Mouse (Mus musculus): ENCODE data around the gene G530012D18Rik. TPM values are rescaled to one million over a fixed set of nuclear protein-coding genes. Genes with fewer than 3 reads are reported as not detected.
"Not testable (repeated sequence)": the region's sequence is repeated elsewhere in the genome, so short reads cannot be mapped to it uniquely, and the experiment has no call there.

G530012D18Rik gene
- 0.30 TPM in 1 of 2 replicates, not detected in the other for polyA plus RNA-seq (2015; fragmentation: Nextera tagmentation; extraction: Ambion mirVana)

DNA sequence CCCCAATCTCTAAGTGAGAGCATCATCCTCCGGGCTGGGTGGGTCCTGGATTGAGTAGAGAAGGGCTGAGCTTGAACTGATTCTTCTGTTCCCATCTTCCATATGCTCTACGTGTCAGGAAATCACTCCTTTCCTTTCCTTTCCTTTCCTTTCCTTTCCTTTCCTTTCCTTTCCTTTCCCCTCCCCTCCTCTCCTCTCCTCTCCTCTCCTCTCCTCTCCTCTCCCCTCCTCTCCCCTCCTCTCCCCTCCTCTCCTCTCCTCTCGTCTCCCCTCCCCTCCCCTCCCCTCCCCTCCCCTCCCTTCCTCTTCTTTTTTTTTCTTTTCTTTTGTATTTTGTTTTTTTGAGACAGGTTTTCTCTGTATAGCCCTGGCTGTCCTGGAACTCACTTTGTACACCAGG, at the start of gene G530012D18Rik:
G530012D18Rik (plus strand) TSS at position 301 of the 400 bp plus-strand sequence.
- not testable (repeated sequence) for DNase-seq (ENCODE audit: low spot score); H3K36me3 ChIP-seq (ENCODE audit: control insufficient read depth, insufficient read depth, low read length); H3K27me3 ChIP-seq (ENCODE audit: control insufficient read depth, insufficient read depth, low read length); H3K4me1 ChIP-seq (replicated peaks; ENCODE audit: control insufficient read depth, insufficient read depth); H3K4me2 ChIP-seq (replicated peaks; ENCODE audit: low read depth); ATAC-seq (ENCODE audit: low FRiP score, low TSS enrichment); H3K27ac ChIP-seq (replicated peaks); H3K4me3 ChIP-seq (ENCODE audit: low read depth, low read length); H3K9me3 ChIP-seq (ENCODE audit: control insufficient read depth, low read length); H3K9ac ChIP-seq (ENCODE audit: low read length)
- 70% methylated on average over 1 of the region's 3 CpGs for WGBS

DNA sequence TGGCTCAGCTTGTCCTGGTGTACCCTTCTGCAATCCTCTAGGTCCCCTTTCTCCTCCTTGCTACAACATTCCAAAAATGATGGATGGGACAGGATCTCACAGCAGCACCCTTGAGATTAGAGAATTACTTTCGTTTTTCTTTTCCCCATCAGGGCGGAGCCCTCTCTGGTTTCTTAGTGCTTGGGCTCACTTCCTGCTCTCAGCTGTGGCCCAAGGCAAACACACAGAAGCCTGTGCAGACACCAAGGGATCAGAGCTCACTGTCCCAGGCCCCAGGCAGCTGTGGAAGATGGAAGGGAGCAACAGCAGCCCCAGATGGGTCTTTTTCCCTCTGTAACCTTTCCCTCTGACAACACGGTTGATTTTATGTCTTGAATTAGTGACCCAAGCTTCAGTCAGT, 49.1 kb upstream of the G530012D18Rik start:
- 57% methylated on average over 2 of the region's 3 CpGs for WGBS
- H3K27me3 ChIP-seq (ENCODE audit: control insufficient read depth, insufficient read depth, low read length); H3K9ac ChIP-seq (ENCODE audit: low read length); H3K4me2 ChIP-seq (replicated peaks; ENCODE audit: low read depth); H3K4me1 ChIP-seq (replicated peaks; ENCODE audit: control insufficient read depth, insufficient read depth); H3K4me3 ChIP-seq (ENCODE audit: low read depth, low read length); H3K27ac ChIP-seq (replicated peaks); H3K36me3 ChIP-seq (ENCODE audit: control insufficient read depth, insufficient read depth, low read length); ATAC-seq (ENCODE audit: low FRiP score, low TSS enrichment); H3K9me3 ChIP-seq (ENCODE audit: control insufficient read depth, low read length); DNase-seq (ENCODE audit: low spot score): not testable (repeated sequence)

DNA sequence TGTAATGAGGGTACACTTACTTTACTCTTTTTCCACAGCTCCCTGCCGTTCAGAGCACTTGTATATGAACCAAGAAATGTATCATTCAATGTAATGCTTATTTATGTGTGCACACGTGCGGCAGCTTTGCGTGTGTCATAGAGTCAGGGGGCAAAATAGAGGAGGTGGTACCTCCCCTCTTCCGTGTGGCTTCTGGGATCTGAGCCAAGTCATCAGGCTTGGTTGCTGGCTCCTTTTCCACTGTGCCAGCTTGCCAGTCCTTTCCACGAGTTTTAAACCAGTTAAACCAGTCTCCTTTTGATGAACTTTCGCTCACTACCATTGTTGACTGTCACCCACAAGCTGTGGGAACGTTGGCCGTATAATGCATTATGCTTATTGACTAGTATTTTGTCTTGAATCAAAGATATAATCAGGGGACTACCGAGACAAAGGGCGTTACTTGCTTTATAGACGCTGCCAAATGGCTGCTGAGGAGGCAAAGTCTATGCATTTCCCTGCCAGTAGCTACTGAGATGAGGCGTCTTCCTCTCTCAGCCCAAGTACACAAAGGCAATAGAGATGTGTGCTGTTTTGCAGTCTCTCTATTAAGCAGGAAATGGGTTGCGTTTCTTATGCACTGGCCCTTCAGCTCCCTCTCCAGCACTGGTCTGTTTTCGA, 46.9 kb upstream of the G530012D18Rik start:
- not testable (repeated sequence) for H3K27ac ChIP-seq (replicated peaks); H3K9ac ChIP-seq (ENCODE audit: low read length); H3K9me3 ChIP-seq (ENCODE audit: control insufficient read depth, low read length); H3K36me3 ChIP-seq (ENCODE audit: control insufficient read depth, insufficient read depth, low read length); ATAC-seq (ENCODE audit: low FRiP score, low TSS enrichment); H3K4me2 ChIP-seq (replicated peaks; ENCODE audit: low read depth); H3K27me3 ChIP-seq (ENCODE audit: control insufficient read depth, insufficient read depth, low read length); H3K4me3 ChIP-seq (ENCODE audit: low read depth, low read length); DNase-seq (ENCODE audit: low spot score); H3K4me1 ChIP-seq (replicated peaks; ENCODE audit: control insufficient read depth, insufficient read depth)
- WGBS, result 69% methylated on average over 13 of the region's 15 CpGs

DNA sequence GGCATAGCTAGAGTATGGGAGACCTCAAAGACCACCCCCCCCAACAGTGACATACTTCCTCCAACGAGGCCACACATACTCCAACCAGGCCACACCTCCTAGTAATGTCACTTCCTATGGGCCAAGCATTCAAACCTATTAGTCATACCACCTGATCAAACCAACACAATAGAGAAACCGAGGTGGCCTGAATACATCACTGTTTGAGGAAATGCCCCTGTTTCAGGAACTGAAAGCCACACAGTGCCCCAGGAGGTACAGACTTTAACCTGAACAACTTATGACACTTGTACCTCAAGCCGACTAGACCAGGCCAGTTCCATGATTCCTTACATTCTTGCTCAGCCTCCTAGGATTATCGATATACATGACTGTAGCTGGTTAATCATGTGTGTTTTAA, 31.7 kb upstream of the G530012D18Rik start:
- not testable (repeated sequence) for H3K9ac ChIP-seq (ENCODE audit: low read length); H3K4me3 ChIP-seq (ENCODE audit: low read depth, low read length); H3K27me3 ChIP-seq (ENCODE audit: control insufficient read depth, insufficient read depth, low read length); DNase-seq (ENCODE audit: low spot score); H3K4me2 ChIP-seq (replicated peaks; ENCODE audit: low read depth); H3K9me3 ChIP-seq (ENCODE audit: control insufficient read depth, low read length); H3K4me1 ChIP-seq (replicated peaks; ENCODE audit: control insufficient read depth, insufficient read depth); H3K36me3 ChIP-seq (ENCODE audit: control insufficient read depth, insufficient read depth, low read length); H3K27ac ChIP-seq (replicated peaks); ATAC-seq (ENCODE audit: low FRiP score, low TSS enrichment)
- 82% methylated on average over 3 of the region's 4 CpGs for WGBS

DNA sequence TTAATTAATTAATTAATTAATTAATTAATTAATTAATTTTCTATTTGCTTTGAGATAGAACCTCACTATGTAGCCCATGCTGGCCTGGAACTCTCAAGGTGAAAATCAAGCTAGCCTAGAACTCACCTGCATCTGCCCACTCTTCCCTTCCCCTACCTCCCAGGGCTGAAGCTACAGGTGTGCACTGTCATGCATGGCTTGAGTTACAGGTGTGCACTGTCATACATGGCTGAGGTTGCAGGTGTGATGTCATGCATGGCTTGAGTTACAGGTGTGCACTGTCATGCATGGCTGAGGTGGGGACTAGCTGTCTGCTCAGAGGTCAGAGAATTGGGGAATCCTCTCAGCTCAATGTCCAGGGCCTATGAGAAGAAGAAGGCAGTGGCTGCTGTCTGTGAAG, 29.0 kb upstream of the G530012D18Rik start:
- not testable (repeated sequence) for DNase-seq (ENCODE audit: low spot score); H3K27me3 ChIP-seq (ENCODE audit: control insufficient read depth, insufficient read depth, low read length); H3K27ac ChIP-seq (replicated peaks); H3K4me1 ChIP-seq (replicated peaks; ENCODE audit: control insufficient read depth, insufficient read depth); H3K4me2 ChIP-seq (replicated peaks; ENCODE audit: low read depth); H3K9ac ChIP-seq (ENCODE audit: low read length); H3K36me3 ChIP-seq (ENCODE audit: control insufficient read depth, insufficient read depth, low read length); H3K9me3 ChIP-seq (ENCODE audit: control insufficient read depth, low read length); H3K4me3 ChIP-seq (ENCODE audit: low read depth, low read length); ATAC-seq (ENCODE audit: low FRiP score, low TSS enrichment)

DNA sequence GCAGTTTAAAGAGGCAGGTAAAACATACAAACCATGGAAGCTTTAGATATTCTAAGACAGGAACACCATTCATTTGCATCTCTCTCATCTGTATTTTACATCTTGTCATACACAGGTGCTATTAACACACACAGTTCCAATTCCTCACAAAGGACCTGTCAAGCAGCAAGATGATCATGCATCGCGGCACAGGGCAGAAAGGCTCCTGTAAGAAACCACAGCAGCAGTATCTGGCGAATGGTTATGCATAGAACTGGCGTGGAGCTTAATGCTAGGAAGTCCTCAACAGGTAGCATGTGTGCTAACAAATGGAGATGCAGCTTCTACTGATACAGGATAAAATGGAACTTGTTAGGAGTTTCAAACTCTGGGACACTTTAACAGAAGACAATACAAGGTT, 20.2 kb upstream of the G530012D18Rik start:
- not testable (repeated sequence) for H3K9ac ChIP-seq (ENCODE audit: low read length)
- WGBS, result 82% methylated on average over 4 of the region's 4 CpGs

DNA sequence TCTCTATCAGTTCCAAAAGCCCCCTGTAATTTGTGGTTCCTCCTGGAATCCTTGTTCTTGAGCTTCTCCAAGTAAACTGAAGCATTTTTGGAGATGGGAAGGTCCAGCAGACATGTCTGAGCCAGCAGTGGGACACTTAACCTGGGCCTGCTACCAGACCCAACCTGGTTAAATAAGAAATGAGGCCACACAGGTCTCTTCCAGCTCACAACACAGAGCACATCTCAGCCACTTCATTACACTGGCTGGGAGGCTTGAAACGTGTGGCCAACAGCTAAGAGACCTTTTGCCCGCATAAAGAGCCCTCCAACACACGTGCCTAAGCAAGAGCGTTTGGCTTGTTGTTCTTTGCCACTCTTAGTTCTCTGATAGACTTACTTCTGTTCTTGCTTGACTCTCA, 1.9 kb upstream of the G530012D18Rik start:
- not testable (repeated sequence) for H3K4me3 ChIP-seq (ENCODE audit: low read depth, low read length); H3K4me1 ChIP-seq (replicated peaks; ENCODE audit: control insufficient read depth, insufficient read depth); H3K4me2 ChIP-seq (replicated peaks; ENCODE audit: low read depth); H3K27ac ChIP-seq (replicated peaks); H3K36me3 ChIP-seq (ENCODE audit: control insufficient read depth, insufficient read depth, low read length); DNase-seq (ENCODE audit: low spot score); H3K27me3 ChIP-seq (ENCODE audit: control insufficient read depth, insufficient read depth, low read length); ATAC-seq (ENCODE audit: low FRiP score, low TSS enrichment); H3K9me3 ChIP-seq (ENCODE audit: control insufficient read depth, low read length); H3K9ac ChIP-seq (ENCODE audit: low read length)
- 68% methylated on average over 4 of the region's 4 CpGs for WGBS

More for the DNA sequence above, 20.2 kb upstream of the G530012D18Rik start:
- not testable (repeated sequence) for H3K9me3 ChIP-seq (ENCODE audit: control insufficient read depth, low read length); H3K4me2 ChIP-seq (replicated peaks; ENCODE audit: low read depth); H3K36me3 ChIP-seq (ENCODE audit: control insufficient read depth, insufficient read depth, low read length); DNase-seq (ENCODE audit: low spot score); H3K4me3 ChIP-seq (ENCODE audit: low read depth, low read length); ATAC-seq (ENCODE audit: low FRiP score, low TSS enrichment); H3K27me3 ChIP-seq (ENCODE audit: control insufficient read depth, insufficient read depth, low read length); H3K4me1 ChIP-seq (replicated peaks; ENCODE audit: control insufficient read depth, insufficient read depth); H3K27ac ChIP-seq (replicated peaks)

DNA sequence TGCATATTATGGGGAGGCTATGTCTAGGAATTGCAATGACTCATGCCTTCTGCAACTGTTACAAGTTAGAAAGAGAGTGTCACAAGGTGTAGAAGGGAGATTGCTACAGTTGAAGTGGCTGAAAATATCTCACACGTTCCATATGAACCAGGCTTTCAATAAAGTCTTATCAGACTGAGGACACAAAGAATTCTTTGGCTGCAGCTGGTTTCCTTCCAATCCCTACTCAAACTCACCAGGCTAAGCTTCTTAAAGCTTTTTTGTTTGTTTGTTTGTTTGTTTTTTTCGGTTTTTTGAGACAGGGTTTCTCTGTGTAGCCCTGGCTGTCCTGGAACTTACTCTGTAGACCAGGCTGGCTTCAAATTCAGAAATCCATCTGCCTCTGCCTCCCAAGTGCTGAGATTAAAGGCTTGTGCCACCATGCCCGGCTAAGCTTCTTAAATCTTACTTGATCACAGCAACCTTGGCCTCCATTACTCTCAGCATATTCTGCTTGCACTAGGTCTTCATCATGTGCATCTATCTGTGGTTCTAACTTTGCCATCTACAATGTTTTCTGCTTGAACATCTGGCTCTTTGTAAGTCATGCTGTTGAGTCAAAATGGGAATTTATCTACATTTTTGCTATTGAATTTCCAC, 3.0 kb downstream of the G530012D18Rik start:
- ATAC-seq (ENCODE audit: low FRiP score, low TSS enrichment); H3K27ac ChIP-seq (replicated peaks); H3K27me3 ChIP-seq (ENCODE audit: control insufficient read depth, insufficient read depth, low read length); H3K9ac ChIP-seq (ENCODE audit: low read length); H3K4me1 ChIP-seq (replicated peaks; ENCODE audit: control insufficient read depth, insufficient read depth); H3K9me3 ChIP-seq (ENCODE audit: control insufficient read depth, low read length); H3K4me2 ChIP-seq (replicated peaks; ENCODE audit: low read depth); DNase-seq (ENCODE audit: low spot score); H3K36me3 ChIP-seq (ENCODE audit: control insufficient read depth, insufficient read depth, low read length); H3K4me3 ChIP-seq (ENCODE audit: low read depth, low read length): not testable (repeated sequence)
- WGBS, result 49% methylated on average over 2 of the region's 3 CpGs

Data from stomach, postnatal 0 days (tissue).